Mouse (Mus musculus): ENCODE measurements around the gene Rangrf. TPM values are rescaled to one million over a fixed set of nuclear protein-coding genes. Genes with fewer than 3 reads are reported as not detected.

Gene Rangrf
- polyA plus RNA-seq (2012; rRNA removed), result 31.8 and 49.9 TPM in 2 replicates

GRCm38 (mm10) chr11:68975085-68975484 is at the start of gene Rangrf:
Rangrf (minus strand) TSS chr11:68975185.

GRCm38 (mm10) chr11:69015644-69016441 is 40.9 kb upstream of the Rangrf start, which contains the start of gene Ctc1:
Ctc1 (plus strand) TSS chr11:69015911.

GRCm38 (mm10) chr11:69008182-69009121 is 33.5 kb upstream of the Rangrf start, which contains the start of gene Pfas:
Pfas (minus strand) TSS chr11:69008460.

GRCm38 (mm10) chr11:68967337-68968282 is 7.4 kb downstream of the Rangrf start, which contains the start of gene Slc25a35:
Slc25a35 (plus strand) TSS chr11:68968131.

GRCm38 (mm10) chr11:68957308-68957707 is 17.7 kb downstream of the Rangrf start, which contains the start of gene Arhgef15:
Arhgef15 (minus strand) TSS chr11:68957480.

GRCm38 (mm10) chr11:68926981-68927380 is 48.0 kb downstream of the Rangrf start, which contains the start of gene Odf4:
Odf4 (minus strand) TSS chr11:68927081.

Other genes starting within 250 kb of the Rangrf start
- gene Ndel1, start 103.3 kb downstream of the Rangrf start, polyA plus RNA-seq (2012; rRNA removed), result 104 and 124 TPM in 2 replicates
- 0.03 and 0.21 TPM in 2 replicates for gene Rnf222, start 86.6 kb downstream of the Rangrf start, polyA plus RNA-seq (2012; rRNA removed)
- gene Rpl26, start 73.6 kb downstream of the Rangrf start, polyA plus RNA-seq (2012; rRNA removed), result 1,030 and 1,365 TPM in 2 replicates
- gene Odf4, start 48.1 kb downstream of the Rangrf start, polyA plus RNA-seq (2012; rRNA removed), result not detected in 2 replicates
- 53.3 and 59.5 TPM in 2 replicates for gene Arhgef15, start 17.7 kb downstream of the Rangrf start, polyA plus RNA-seq (2012; rRNA removed)
- gene Slc25a35, start 7.1 kb downstream of the Rangrf start, polyA plus RNA-seq (2012; rRNA removed), result 94.0 and 117 TPM in 2 replicates
- 27.2 and 30.6 TPM in 2 replicates for gene Pfas, start 33.3 kb upstream of the Rangrf start, polyA plus RNA-seq (2012; rRNA removed)
- 69.9 and 84.4 TPM in 2 replicates for gene Ctc1, start 40.7 kb upstream of the Rangrf start, polyA plus RNA-seq (2012; rRNA removed)
- gene Aurkb, start 70.5 kb upstream of the Rangrf start, polyA plus RNA-seq (2012; rRNA removed), result 35.2 and 55.8 TPM in 2 replicates
- 26.9 and 29.6 TPM in 2 replicates for gene Borcs6, start 84.5 kb upstream of the Rangrf start, polyA plus RNA-seq (2012; rRNA removed)
- 60.2 and 98.0 TPM in 2 replicates for gene Tmem107, start 95.6 kb upstream of the Rangrf start, polyA plus RNA-seq (2012; rRNA removed)
- 128 and 221 TPM in 2 replicates for gene Vamp2, start 113.3 kb upstream of the Rangrf start, polyA plus RNA-seq (2012; rRNA removed)
- gene Per1, start 120.0 kb upstream of the Rangrf start, polyA plus RNA-seq (2012; rRNA removed), result 25.2 and 31.5 TPM in 2 replicates
- 0.83 and 1.5 TPM in 2 replicates for gene Hes7, start 145.2 kb upstream of the Rangrf start, polyA plus RNA-seq (2012; rRNA removed)
- 1.4 TPM in 2 replicates for gene 9130213A22Rik, start 147.4 kb upstream of the Rangrf start, polyA plus RNA-seq (2012; rRNA removed)
- 2.8 and 7.0 TPM in 2 replicates for gene Aloxe3, start 150.7 kb upstream of the Rangrf start, polyA plus RNA-seq (2012; rRNA removed)
- 0.18 TPM in 1 of 2 replicates, not detected in the other for gene Alox12b, start 181.8 kb upstream of the Rangrf start, polyA plus RNA-seq (2012; rRNA removed)
- gene Alox8, start 222.7 kb upstream of the Rangrf start, polyA plus RNA-seq (2012; rRNA removed), result 0.06 TPM in 1 of 2 replicates, not detected in the other